Mouse (Mus musculus): ENCODE results near the gene 1700020N01Rik. TPM values are rescaled to one million over a fixed set of nuclear protein-coding genes. Genes with fewer than 3 reads are reported as not detected.

Gene 1700020N01Rik
- polyA plus RNA-seq, 1 experiment from 2014 or later, result not detected

DNA sequence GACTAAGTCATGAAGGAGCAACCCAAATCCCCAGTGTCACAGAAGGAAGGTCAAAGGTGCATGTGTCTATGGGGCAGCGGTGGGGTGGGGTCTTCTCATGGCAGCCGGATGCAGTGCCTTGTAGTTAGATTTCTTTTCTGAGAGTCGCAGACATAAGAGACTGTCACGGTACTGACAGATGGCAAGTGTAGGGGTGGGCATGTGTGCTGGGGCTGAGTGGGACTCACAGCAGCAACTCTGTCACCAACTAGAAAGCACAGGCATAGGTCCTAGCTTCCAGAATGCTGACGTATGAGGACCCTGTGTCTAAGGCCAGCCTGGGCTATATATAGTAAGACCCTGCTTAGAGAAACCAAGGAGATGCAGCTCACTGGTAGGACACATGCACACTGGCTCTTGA, 12.7 kb downstream of the 1700020N01Rik start:
- Histone ChIP-seq H3K4me1 (peaks cover 14% of the 10 kb centered on the region), H3K9me3 (no peaks in the 10 kb centered on the region), H3K4me3 (no peak overlapping the region), H3K27ac (peak overlapping the region; percentile 72), H3K27me3 (no peaks in the 10 kb centered on the region), H3K36me3 (no peaks in the 10 kb centered on the region), H3K9ac (no peak overlapping the region), H3K4me2 (no peak overlapping the region)
- ATAC-seq (ENCODE audit: insufficient number of reproducible peaks, low FRiP score, low TSS enrichment, low read depth), result no peak
- WGBS, result 75% methylated on average over 5 of the region's 5 CpGs

DNA sequence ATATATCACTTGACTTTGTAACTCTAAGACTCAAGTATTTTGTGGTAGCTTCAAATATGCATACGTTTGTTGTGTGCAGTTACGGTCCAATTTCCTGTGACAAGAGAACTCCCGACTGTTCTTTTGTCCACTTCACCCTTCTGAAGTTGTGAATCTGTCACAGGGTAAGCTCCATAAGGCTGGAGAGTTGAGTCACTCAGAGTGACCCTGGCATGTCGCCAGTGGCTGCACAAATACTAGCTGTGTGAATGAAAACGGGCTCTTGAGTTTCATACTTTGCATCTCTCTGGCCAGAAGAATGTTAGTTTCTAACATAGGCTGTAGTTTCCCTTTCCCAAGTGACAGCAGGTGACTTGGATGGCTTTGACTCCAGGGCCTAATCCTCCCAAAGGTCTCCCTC, 14.0 kb downstream of the 1700020N01Rik start:
- no peaks in the 10 kb centered on the region for H3K27me3 ChIP-seq
- ATAC-seq (ENCODE audit: insufficient number of reproducible peaks, low FRiP score, low TSS enrichment, low read depth), result no peak
- H3K4me3 ChIP-seq, result no peak overlapping the region
- H3K9me3 ChIP-seq, result no peaks in the 10 kb centered on the region
- H3K36me3 ChIP-seq, result no peaks in the 10 kb centered on the region
- WGBS, result 70% methylated on average over 5 of the region's 5 CpGs
- H3K27ac ChIP-seq, result no peak overlapping the region
- no peak overlapping the region for H3K9ac ChIP-seq
- peaks cover 14% of the 10 kb centered on the region for H3K4me1 ChIP-seq
- H3K4me2 ChIP-seq, result no peak overlapping the region

DNA sequence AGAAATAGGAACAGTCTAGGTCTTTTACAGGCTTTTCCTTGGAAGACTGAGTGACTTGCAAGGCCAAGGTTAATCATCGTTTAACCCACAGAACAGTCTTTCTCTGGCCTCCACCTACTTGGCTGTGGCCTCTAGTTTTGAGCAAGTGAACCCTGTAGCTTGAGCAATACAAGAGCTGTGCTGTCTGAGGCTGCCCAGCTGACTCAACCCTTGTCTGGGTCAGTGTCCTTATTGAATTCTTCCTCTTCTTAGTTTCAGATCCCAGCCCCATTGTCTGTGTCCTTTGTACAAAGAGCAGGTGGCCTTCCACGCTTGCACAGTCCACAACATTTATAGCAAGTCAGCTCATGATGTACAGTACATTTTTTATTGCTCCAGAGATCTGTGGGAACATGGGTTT, 16.6 kb downstream of the 1700020N01Rik start:
- peaks cover 11% of the 10 kb centered on the region for H3K4me1 ChIP-seq
- no peaks in the 10 kb centered on the region for H3K9me3 ChIP-seq
- no peak overlapping the region for H3K9ac ChIP-seq
- H3K27me3 ChIP-seq, result no peaks in the 10 kb centered on the region
- ATAC-seq (ENCODE audit: insufficient number of reproducible peaks, low FRiP score, low TSS enrichment, low read depth), result no peak
- no peak overlapping the region for H3K4me2 ChIP-seq
- H3K36me3 ChIP-seq, result no peaks in the 10 kb centered on the region
- 53% methylated on average over 2 of the region's 2 CpGs for WGBS
- H3K4me3 ChIP-seq, result no peak overlapping the region
- H3K27ac ChIP-seq, result no peak overlapping the region

DNA sequence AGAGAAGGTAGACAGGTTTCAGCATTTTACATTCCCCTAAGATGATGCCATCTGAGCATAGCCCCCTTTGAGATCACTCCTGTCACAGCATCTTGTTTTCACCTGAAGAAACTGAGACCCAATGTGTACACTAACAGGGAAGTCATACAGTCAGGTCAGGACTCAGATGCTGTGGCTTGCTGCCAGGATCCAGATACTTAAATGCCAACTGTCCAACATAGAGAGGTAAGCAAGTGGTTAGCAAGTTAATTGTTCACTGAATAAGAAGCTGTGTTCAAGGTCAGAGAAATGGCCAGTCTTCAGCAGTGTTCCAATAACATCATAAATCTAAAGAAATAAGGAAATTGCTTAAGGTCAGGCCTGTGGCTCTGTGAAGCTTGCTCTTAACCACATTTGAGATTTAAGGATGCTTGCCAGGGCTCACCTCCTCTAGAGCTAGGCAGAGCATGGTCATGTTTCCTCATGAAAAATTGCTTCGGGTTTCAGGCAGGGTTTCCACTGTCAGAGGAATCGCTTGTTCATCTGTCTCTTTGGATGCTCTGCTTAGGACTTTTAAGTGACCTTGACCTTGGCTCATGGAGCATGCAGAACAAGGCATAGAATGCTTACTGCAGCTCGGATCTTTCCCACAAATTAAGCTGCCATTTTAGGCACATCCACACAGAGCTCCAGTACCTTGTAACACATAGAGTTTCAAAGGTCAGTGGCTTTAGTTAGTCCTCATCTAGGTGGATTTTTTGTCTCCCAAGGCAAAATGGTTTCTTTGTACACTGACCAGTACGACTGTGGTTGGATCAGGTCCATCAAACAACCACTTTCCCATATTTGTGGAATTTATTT, 20.3 kb downstream of the 1700020N01Rik start:
- no peaks in the 10 kb centered on the region for H3K4me1 ChIP-seq
- H3K9me3 ChIP-seq, result no peaks in the 10 kb centered on the region
- no peak overlapping the region for H3K4me3 ChIP-seq
- ATAC-seq (ENCODE audit: insufficient number of reproducible peaks, low FRiP score, low TSS enrichment, low read depth), result no peak
- no peak overlapping the region for H3K4me2 ChIP-seq
- H3K27ac ChIP-seq, result no peak overlapping the region
- no peaks in the 10 kb centered on the region for H3K27me3 ChIP-seq
- no peaks in the 10 kb centered on the region for H3K36me3 ChIP-seq
- no peak overlapping the region for H3K9ac ChIP-seq
- WGBS, result 77% methylated on average over 4 of the region's 4 CpGs

DNA sequence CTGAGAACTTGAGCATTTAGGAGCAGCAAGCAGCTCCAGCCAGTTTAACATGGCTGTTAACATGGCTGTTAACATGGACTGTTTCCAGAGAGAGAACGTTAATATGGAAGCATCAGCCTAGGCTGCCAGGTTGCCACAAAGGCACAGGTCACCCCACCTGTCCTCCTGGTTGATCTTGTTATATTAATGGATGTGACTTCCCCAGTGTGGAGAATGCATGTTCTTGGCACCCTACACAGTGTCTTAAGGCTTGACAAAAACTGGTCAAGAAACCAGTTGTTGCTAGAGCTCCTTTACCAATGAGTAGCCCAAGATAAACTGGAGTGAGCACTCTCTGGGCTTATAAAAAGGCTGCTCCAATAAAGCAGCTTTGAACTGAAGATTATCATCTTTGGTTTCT, 21.6 kb downstream of the 1700020N01Rik start:
- H3K27me3 ChIP-seq, result no peaks in the 10 kb centered on the region
- H3K9me3 ChIP-seq, result no peaks in the 10 kb centered on the region
- H3K4me2 ChIP-seq, result no peak overlapping the region
- H3K4me1 ChIP-seq, result no peaks in the 10 kb centered on the region
- H3K36me3 ChIP-seq, result no peaks in the 10 kb centered on the region
- no peak overlapping the region for H3K9ac ChIP-seq
- H3K4me3 ChIP-seq, result no peak overlapping the region
- H3K27ac ChIP-seq, result no peak overlapping the region
- no peak for ATAC-seq (ENCODE audit: insufficient number of reproducible peaks, low FRiP score, low TSS enrichment, low read depth)
- WGBS, result 39% methylated on average over 1 of the region's 1 CpGs

DNA sequence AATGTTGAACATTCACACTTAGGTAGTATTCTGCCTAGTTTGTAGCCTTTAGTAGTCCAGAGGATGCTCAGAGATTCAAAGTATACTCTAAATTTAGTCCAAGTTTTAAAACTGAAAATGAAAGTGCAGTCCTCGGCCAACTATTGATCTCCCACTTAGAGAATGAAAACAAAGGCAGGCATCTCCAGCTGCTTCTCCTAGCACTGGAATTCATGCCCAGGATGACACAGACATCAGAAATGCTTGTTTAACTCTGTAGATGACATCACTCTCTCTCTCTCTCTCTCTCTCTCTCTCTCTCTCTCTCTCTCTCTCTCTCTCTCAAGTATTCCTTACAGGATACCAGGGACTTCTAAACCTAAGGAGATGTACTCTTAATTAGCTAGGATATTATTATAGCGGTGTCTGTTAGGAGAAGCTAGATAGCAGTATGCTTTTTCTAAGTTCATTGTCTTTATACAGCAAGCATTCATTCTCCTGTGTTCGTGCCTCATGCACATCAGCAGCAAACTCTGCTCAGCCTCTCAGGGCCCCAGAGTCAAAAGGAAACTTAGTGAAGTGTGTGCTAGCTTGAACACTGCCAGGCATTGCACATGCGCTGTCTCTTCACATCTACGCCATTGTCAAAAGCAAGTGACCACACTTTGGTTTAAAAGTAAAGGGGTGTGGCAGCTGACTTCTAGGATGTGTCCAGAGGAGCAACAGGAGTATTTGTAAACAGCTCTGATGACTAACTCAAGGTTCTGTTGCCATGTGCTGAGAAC, 26.0 kb downstream of the 1700020N01Rik start:
- Histone ChIP-seq H3K4me3 (no peak overlapping the region), H3K36me3 (no peaks in the 10 kb centered on the region), H3K9ac (no peak overlapping the region), H3K9me3 (no peaks in the 10 kb centered on the region), H3K4me2 (no peak overlapping the region), H3K27me3 (no peaks in the 10 kb centered on the region), H3K4me1 (0 out of 2 replicates have a peak, but pooled peaks cover 3% of the 10 kb centered on the region), H3K27ac (no peak overlapping the region)
- WGBS, result 85% methylated on average over 5 of the region's 5 CpGs
- no peak for ATAC-seq (ENCODE audit: insufficient number of reproducible peaks, low FRiP score, low TSS enrichment, low read depth)

DNA sequence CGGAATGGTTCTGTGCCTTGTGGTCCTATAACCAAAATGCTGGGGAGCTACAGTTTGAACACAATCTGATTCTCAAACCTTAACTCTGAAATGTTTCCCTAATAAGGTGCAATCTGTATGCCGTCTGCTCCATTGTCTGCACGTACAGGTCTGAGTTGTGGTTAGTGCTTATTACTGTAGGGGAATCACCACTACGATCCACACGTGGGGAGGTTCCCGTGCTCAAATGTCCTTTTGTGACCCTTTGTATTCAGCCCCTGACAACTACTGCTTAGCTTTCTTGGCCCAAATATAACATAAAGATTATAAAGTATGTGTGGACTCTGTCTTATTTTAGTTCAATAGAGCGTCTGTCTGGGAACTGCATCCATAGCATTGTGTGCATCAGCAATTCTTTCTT, 29.1 kb downstream of the 1700020N01Rik start:
- H3K27me3 ChIP-seq, result no peaks in the 10 kb centered on the region
- H3K9ac ChIP-seq, result no peak overlapping the region
- 0 out of 2 replicates have a peak, but pooled peaks cover 3% of the 10 kb centered on the region for H3K4me1 ChIP-seq
- H3K27ac ChIP-seq, result no peak overlapping the region
- H3K4me3 ChIP-seq, result no peak overlapping the region
- no peak overlapping the region for H3K4me2 ChIP-seq
- WGBS, result 52% methylated on average over 7 of the region's 7 CpGs
- H3K9me3 ChIP-seq, result no peaks in the 10 kb centered on the region
- no peaks in the 10 kb centered on the region for H3K36me3 ChIP-seq
- ATAC-seq (ENCODE audit: insufficient number of reproducible peaks, low FRiP score, low TSS enrichment, low read depth), result no peak

DNA sequence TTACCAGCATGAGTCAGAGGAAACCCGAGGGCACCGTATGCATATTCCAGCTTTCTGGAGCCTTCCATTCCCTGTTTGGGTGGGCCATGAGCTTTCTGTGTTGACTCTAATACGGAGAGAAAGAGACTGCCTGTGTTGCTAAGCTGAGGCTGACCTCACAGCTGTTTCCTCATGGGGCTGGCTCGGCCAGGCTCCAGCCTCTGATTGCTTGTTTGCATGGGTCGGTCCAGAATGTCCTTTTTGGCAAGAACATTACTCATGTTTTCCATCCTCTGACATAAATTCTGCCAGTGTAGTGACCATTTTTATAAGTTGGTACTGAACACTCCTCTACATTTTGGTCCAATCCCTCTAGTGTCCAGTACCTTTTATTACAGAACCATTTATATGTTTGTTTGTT, 35.6 kb downstream of the 1700020N01Rik start:
- Histone ChIP-seq H3K9me3 (no peaks in the 10 kb centered on the region), H3K4me3 (no peak overlapping the region), H3K27me3 (no peaks in the 10 kb centered on the region), H3K4me2 (no peak overlapping the region), H3K9ac (no peak overlapping the region), H3K4me1 (peaks cover 10% of the 10 kb centered on the region; the same call in 1 of the 2 replicates), H3K27ac (no peak overlapping the region), H3K36me3 (no peaks in the 10 kb centered on the region)
- WGBS, result 48% methylated on average over 5 of the region's 5 CpGs
- no peak for ATAC-seq (ENCODE audit: insufficient number of reproducible peaks, low FRiP score, low TSS enrichment, low read depth)

DNA sequence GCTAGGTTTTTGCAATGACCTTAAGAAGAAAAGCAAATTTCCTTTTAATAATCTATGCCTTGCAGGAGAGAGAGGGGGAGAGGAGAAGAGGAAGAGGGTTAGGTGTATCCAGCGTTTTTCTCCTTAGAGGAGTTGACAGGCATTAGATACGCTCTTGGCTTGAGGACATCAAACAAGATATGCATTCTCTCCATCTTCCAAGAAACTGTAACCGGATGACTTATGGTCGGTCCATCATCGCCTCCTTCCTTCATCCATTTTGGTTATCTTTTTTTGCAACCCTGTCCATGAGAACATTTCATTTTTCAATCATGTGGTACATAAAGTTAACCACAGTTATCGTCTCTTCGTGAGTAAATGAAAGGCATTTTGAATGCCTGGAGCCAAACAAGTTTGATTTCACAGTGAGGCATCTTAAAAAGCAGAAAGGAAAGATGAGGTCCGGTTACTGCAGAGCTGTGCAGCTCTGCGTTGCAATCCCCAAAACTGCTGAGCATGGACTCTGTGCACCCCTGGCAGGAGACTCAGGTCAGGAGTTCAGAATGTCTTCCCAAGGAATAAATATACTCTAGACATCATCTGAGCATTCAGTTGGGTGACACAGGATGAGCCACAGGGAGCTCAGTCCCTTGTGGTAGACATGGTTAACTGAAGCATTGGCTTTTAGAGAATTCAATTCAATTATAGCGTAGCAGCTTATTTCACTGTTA, 36.2 kb downstream of the 1700020N01Rik start:
- WGBS, result 78% methylated on average over 10 of the region's 10 CpGs
- H3K27ac ChIP-seq, result no peak overlapping the region; the same call in 1 of the 2 replicates
- H3K4me3 ChIP-seq, result no peak overlapping the region
- no peaks in the 10 kb centered on the region for H3K9me3 ChIP-seq
- ATAC-seq (ENCODE audit: insufficient number of reproducible peaks, low FRiP score, low TSS enrichment, low read depth), result no peak
- H3K9ac ChIP-seq, result no peak overlapping the region
- H3K4me1 ChIP-seq, result peaks cover 10% of the 10 kb centered on the region; the same call in 1 of the 2 replicates
- H3K27me3 ChIP-seq, result no peaks in the 10 kb centered on the region
- no peaks in the 10 kb centered on the region for H3K36me3 ChIP-seq
- H3K4me2 ChIP-seq, result no peak overlapping the region

DNA sequence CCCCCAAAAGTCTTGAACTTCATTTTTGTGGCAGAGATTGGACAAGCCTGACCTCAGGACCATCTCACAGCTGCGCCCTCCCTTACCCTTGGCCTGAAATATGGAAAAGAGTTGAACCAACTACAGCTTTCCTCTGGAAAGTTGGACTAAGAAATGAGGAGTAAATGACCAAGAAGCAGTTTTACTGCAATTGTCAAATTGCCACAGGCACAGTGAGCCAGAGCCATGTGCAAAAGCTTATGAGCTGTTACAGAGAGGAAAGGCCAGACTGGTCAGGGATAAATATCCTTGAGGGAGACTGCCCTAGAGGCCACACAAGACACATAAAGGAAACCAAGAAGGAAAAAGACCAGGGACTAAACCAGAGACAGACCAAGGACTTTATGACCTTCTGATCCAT, 38.5 kb downstream of the 1700020N01Rik start:
- ATAC-seq (ENCODE audit: insufficient number of reproducible peaks, low FRiP score, low TSS enrichment, low read depth), result no peak

DNA sequence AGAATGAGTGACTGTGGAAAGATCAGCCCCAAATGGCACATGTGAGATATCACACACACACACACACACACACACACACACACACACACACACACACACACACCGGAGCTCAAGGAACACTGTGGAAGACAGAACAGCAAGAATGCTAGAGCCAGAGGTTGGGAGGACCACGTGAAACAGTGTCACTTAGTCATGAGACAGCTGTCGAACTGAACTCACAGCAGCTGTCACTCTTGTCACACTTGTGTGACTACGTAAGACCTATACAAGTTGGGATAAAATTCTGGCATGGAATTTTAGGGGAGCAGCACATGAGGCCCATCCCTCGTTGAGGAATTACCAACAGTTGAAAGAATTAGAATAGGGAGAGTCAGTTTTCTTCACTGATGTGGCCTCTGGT, 39.7 kb downstream of the 1700020N01Rik start:
- 70% methylated on average over 5 of the region's 5 CpGs for WGBS
- Histone ChIP-seq H3K27ac (no peak overlapping the region), H3K9ac (no peak overlapping the region), H3K9me3 (no peaks in the 10 kb centered on the region), H3K4me3 (no peak overlapping the region), H3K27me3 (no peaks in the 10 kb centered on the region), H3K4me2 (no peak overlapping the region), H3K4me1 (peaks cover 7% of the 10 kb centered on the region; the same call in 1 of the 2 replicates), H3K36me3 (no peaks in the 10 kb centered on the region)
- ATAC-seq (ENCODE audit: insufficient number of reproducible peaks, low FRiP score, low TSS enrichment, low read depth), result no peak

More for the DNA sequence above, 38.5 kb downstream of the 1700020N01Rik start:
- H3K4me2 ChIP-seq, result no peak overlapping the region
- H3K36me3 ChIP-seq, result no peaks in the 10 kb centered on the region
- no peaks in the 10 kb centered on the region for H3K9me3 ChIP-seq
- H3K4me3 ChIP-seq, result no peak overlapping the region
- H3K27ac ChIP-seq, result no peak overlapping the region
- WGBS, result 64% methylated on average over 1 of the region's 1 CpGs
- no peaks in the 10 kb centered on the region for H3K27me3 ChIP-seq
- H3K9ac ChIP-seq, result no peak overlapping the region
- H3K4me1 ChIP-seq, result peaks cover 10% of the 10 kb centered on the region; the same call in 1 of the 2 replicates
